Comparison of ENCODE assay signal across 30 mouse cellular contexts in genomic region chr9:108983209-108983608, GRCm38 (mm10). TPM values are rescaled to one million over a fixed set of nuclear protein-coding genes. Genes with fewer than 3 reads are reported as not detected.
DNase-seq lines count a peak whose midpoint lies in the region; ATAC-seq and TF ChIP-seq lines count a peak whose summit lies in the region.
"Had no signal": no experiment of that assay in that cellular context is flagged by ENCODE, and none has a peak within 500 bp of the region (broad histone marks: within the 10 kb centered on the region; RNA-seq: fewer than 3 reads in every experiment).

No protein-coding gene starts in this region.

- ATAC-seq in midbrain, embryonic 11.5 days (ENCODE audit: low FRiP score): no peak
- no peak for ATAC-seq in midbrain, embryonic 15.5 days (replicated peaks)
- peak; percentile 79 for ATAC-seq in liver, embryonic 11.5 days (replicated peaks; ENCODE audit: low FRiP score)
- peak; percentile 78 for ATAC-seq in liver, embryonic 16.5 days (ENCODE audit: low read depth)
- no peak for ATAC-seq in hindbrain, embryonic 11.5 days (ENCODE audit: low FRiP score)
- no peak for ATAC-seq in stomach, postnatal 0 days (ENCODE audit: low FRiP score, low TSS enrichment)
- ATAC-seq: activated CD4-positive, CD25-positive, alpha-beta regulatory T cell, adult 4 months; hindbrain, embryonic 16.5 days; intestine, embryonic 15.5 days had no signal

- peak; percentile 14 for DNase-seq in midbrain, embryonic 11.5 days (ENCODE audit: low spot score, missing footprints)
- no peak for DNase-seq in liver, embryonic 11.5 days (ENCODE audit: low spot score)
- DNase-seq in hindbrain, embryonic 11.5 days (ENCODE audit: low spot score): no peak
- DNase-seq in stomach, postnatal 0 days (ENCODE audit: low spot score): no peak
- no peak for DNase-seq in right cerebral cortex, postnatal 36 days (ENCODE audit: low spot score in 2 of 2)
- DNase-seq: cerebellum, adult 11 months; cerebellum, adult 9-10 months; cerebellum, postnatal 36 days; gastrocnemius, postnatal 10 days; heart, postnatal 14 days; kidney, adult 2 months; kidney, postnatal 36 days; left cerebral cortex, postnatal 4 days; retina, postnatal 1 day; right cerebral cortex, postnatal 14 days; thymus, postnatal 25 days had no signal

- 85% methylated on average over 9 of the region's 9 CpGs for WGBS in midbrain, embryonic 11.5 days
- 84% methylated on average over 9 of the region's 9 CpGs for WGBS in midbrain, embryonic 15.5 days
- WGBS in liver, embryonic 11.5 days: 43% methylated on average over 9 of the region's 9 CpGs
- 25% methylated on average over 9 of the region's 9 CpGs for WGBS in liver, embryonic 16.5 days (ENCODE audit: insufficient replicate concordance)
- 85% methylated on average over 9 of the region's 9 CpGs for WGBS in hindbrain, embryonic 11.5 days
- WGBS in stomach, postnatal 0 days: 75% methylated on average over 9 of the region's 9 CpGs

- no peak overlapping the region for H3K4me3 ChIP-seq in midbrain, embryonic 11.5 days (ENCODE audit: low read depth, low read length)
- no peak overlapping the region for H3K4me3 ChIP-seq in midbrain, embryonic 15.5 days
- H3K4me3 ChIP-seq in liver, embryonic 11.5 days (ENCODE audit: low read depth, low read length): no peak overlapping the region
- no peak overlapping the region for H3K4me3 ChIP-seq in liver, embryonic 16.5 days (ENCODE audit: low read depth, low read length)
- no peak overlapping the region for H3K4me3 ChIP-seq in hindbrain, embryonic 11.5 days (ENCODE audit: low read depth, low read length)
- no peak overlapping the region for H3K4me3 ChIP-seq in stomach, postnatal 0 days (ENCODE audit: low read depth, low read length)
- H3K4me3 ChIP-seq: embryonic facial prominence, embryonic 12.5 days; forebrain, embryonic 12.5 days; heart, embryonic 13.5 days; hindbrain, embryonic 10.5 days; intestine, embryonic 15.5 days; lung, embryonic 15.5 days; midbrain, embryonic 12.5 days; neural tube, embryonic 15.5 days; stomach, embryonic 15.5 days had no signal

- no peaks in the 10 kb centered on the region for H3K4me1 ChIP-seq in midbrain, embryonic 11.5 days (ENCODE audit: control insufficient read depth, insufficient read depth, low read length)
- H3K4me1 ChIP-seq in midbrain, embryonic 15.5 days: no peaks in the 10 kb centered on the region
- peaks cover 17% of the 10 kb centered on the region for H3K4me1 ChIP-seq in liver, embryonic 11.5 days (replicated peaks; ENCODE audit: control insufficient read depth, insufficient read depth, low read length)
- H3K4me1 ChIP-seq in liver, embryonic 16.5 days (ENCODE audit: control insufficient read depth, low read depth, low read length): peaks cover 14% of the 10 kb centered on the region
- H3K4me1 ChIP-seq in hindbrain, embryonic 11.5 days (replicated peaks; ENCODE audit: control insufficient read depth, insufficient read depth, low read length): no peaks in the 10 kb centered on the region
- H3K4me1 ChIP-seq in stomach, postnatal 0 days (replicated peaks; ENCODE audit: control insufficient read depth, insufficient read depth): no peaks in the 10 kb centered on the region

- H3K36me3 ChIP-seq in midbrain, embryonic 11.5 days (ENCODE audit: control insufficient read depth, insufficient read depth, low read length): no peaks in the 10 kb centered on the region
- H3K36me3 ChIP-seq in midbrain, embryonic 15.5 days (replicated peaks): no peaks in the 10 kb centered on the region
- H3K36me3 ChIP-seq in liver, embryonic 11.5 days (ENCODE audit: control insufficient read depth, insufficient read depth, low read length): no peaks in the 10 kb centered on the region
- no peaks in the 10 kb centered on the region for H3K36me3 ChIP-seq in liver, embryonic 16.5 days (ENCODE audit: control insufficient read depth, insufficient read depth)
- no peaks in the 10 kb centered on the region for H3K36me3 ChIP-seq in hindbrain, embryonic 11.5 days (ENCODE audit: control insufficient read depth, insufficient read depth, low read length)
- H3K36me3 ChIP-seq in stomach, postnatal 0 days (ENCODE audit: control insufficient read depth, insufficient read depth, low read length): no peaks in the 10 kb centered on the region
- H3K36me3 ChIP-seq: embryonic facial prominence, embryonic 12.5 days; forebrain, embryonic 12.5 days; heart, embryonic 13.5 days; hindbrain, embryonic 10.5 days; intestine, embryonic 15.5 days; lung, embryonic 15.5 days; midbrain, embryonic 12.5 days; neural tube, embryonic 15.5 days; stomach, embryonic 15.5 days had no signal

- no peak overlapping the region for H3K4me2 ChIP-seq in midbrain, embryonic 11.5 days
- no peak overlapping the region for H3K4me2 ChIP-seq in midbrain, embryonic 15.5 days
- peak overlapping the region; percentile 41 for H3K4me2 ChIP-seq in liver, embryonic 11.5 days
- no peak overlapping the region for H3K4me2 ChIP-seq in liver, embryonic 16.5 days (ENCODE audit: low read depth, low read length)
- H3K4me2 ChIP-seq in hindbrain, embryonic 11.5 days (replicated peaks; ENCODE audit: low read depth, low read length): no peak overlapping the region
- no peak overlapping the region for H3K4me2 ChIP-seq in stomach, postnatal 0 days (replicated peaks; ENCODE audit: low read depth)
- H3K4me2 ChIP-seq: embryonic facial prominence, embryonic 12.5 days; forebrain, embryonic 12.5 days; heart, embryonic 13.5 days; intestine, embryonic 15.5 days; lung, embryonic 15.5 days; midbrain, embryonic 12.5 days; neural tube, embryonic 15.5 days; stomach, embryonic 15.5 days had no signal

- TF ChIP-seq CTCF in stomach, postnatal 0 days (IDR thresholded peaks at IDR 0.05; ENCODE audit: low read depth): no peak

- H3K9me3 ChIP-seq in midbrain, embryonic 11.5 days (ENCODE audit: control insufficient read depth, low read length): no peaks in the 10 kb centered on the region
- no peaks in the 10 kb centered on the region for H3K9me3 ChIP-seq in midbrain, embryonic 15.5 days
- no peaks in the 10 kb centered on the region for H3K9me3 ChIP-seq in liver, embryonic 11.5 days (ENCODE audit: control insufficient read depth, low read length)
- no peaks in the 10 kb centered on the region for H3K9me3 ChIP-seq in liver, embryonic 16.5 days (replicated peaks; ENCODE audit: control insufficient read depth, low read length)
- H3K9me3 ChIP-seq in hindbrain, embryonic 11.5 days (ENCODE audit: control insufficient read depth, low read length): no peaks in the 10 kb centered on the region
- no peaks in the 10 kb centered on the region for H3K9me3 ChIP-seq in stomach, postnatal 0 days (ENCODE audit: control insufficient read depth, low read length)
- H3K9me3 ChIP-seq: embryonic facial prominence, embryonic 12.5 days; forebrain, embryonic 12.5 days; heart, embryonic 13.5 days; hindbrain, embryonic 10.5 days; intestine, embryonic 15.5 days; lung, embryonic 15.5 days; midbrain, embryonic 12.5 days; neural tube, embryonic 15.5 days; stomach, embryonic 15.5 days had no signal

- TF ChIP-seq EP300 in stomach, postnatal 0 days (optimal IDR thresholded peaks at IDR 0.05): no peak

- H3K9ac ChIP-seq in midbrain, embryonic 11.5 days (ENCODE audit: low read length): no peak overlapping the region
- no peak overlapping the region for H3K9ac ChIP-seq in midbrain, embryonic 15.5 days
- H3K9ac ChIP-seq in liver, embryonic 11.5 days (ENCODE audit: low read depth, low read length): no peak overlapping the region
- H3K9ac ChIP-seq in liver, embryonic 16.5 days (ENCODE audit: low read depth, low read length): no peak overlapping the region
- H3K9ac ChIP-seq in hindbrain, embryonic 11.5 days (ENCODE audit: low read depth, low read length): no peak overlapping the region
- H3K9ac ChIP-seq in stomach, postnatal 0 days (ENCODE audit: low read length): no peak overlapping the region
- H3K9ac ChIP-seq: embryonic facial prominence, embryonic 12.5 days; forebrain, embryonic 12.5 days; heart, embryonic 13.5 days; intestine, embryonic 15.5 days; lung, embryonic 15.5 days; midbrain, embryonic 12.5 days; neural tube, embryonic 15.5 days; stomach, embryonic 15.5 days had no signal

- no peak overlapping the region for H3K27ac ChIP-seq in midbrain, embryonic 11.5 days (ENCODE audit: low read depth, low read length)
- no peak overlapping the region for H3K27ac ChIP-seq in midbrain, embryonic 15.5 days
- H3K27ac ChIP-seq in liver, embryonic 11.5 days (ENCODE audit: low read depth, low read length): no peak overlapping the region
- H3K27ac ChIP-seq in liver, embryonic 16.5 days (ENCODE audit: low read length): no peak overlapping the region
- H3K27ac ChIP-seq in hindbrain, embryonic 11.5 days (ENCODE audit: low read depth, low read length): no peak overlapping the region
- H3K27ac ChIP-seq in stomach, postnatal 0 days (replicated peaks): no peak overlapping the region
- H3K27ac ChIP-seq: embryonic facial prominence, embryonic 12.5 days; forebrain, embryonic 12.5 days; heart, embryonic 13.5 days; hindbrain, embryonic 10.5 days; intestine, embryonic 15.5 days; lung, embryonic 15.5 days; midbrain, embryonic 12.5 days; neural tube, embryonic 15.5 days; stomach, embryonic 15.5 days had no signal

- no peaks in the 10 kb centered on the region; the same call in 1 of the 2 replicates for H3K27me3 ChIP-seq in midbrain, embryonic 11.5 days (ENCODE audit: control insufficient read depth, insufficient read depth, low read length)
- no peaks in the 10 kb centered on the region for H3K27me3 ChIP-seq in midbrain, embryonic 15.5 days (replicated peaks)
- H3K27me3 ChIP-seq in liver, embryonic 11.5 days (replicated peaks; ENCODE audit: control insufficient read depth, insufficient read depth, low read length): no peaks in the 10 kb centered on the region
- no peaks in the 10 kb centered on the region for H3K27me3 ChIP-seq in liver, embryonic 16.5 days (ENCODE audit: control insufficient read depth, insufficient read depth, low read depth, low read length)
- no peaks in the 10 kb centered on the region for H3K27me3 ChIP-seq in hindbrain, embryonic 11.5 days (ENCODE audit: control insufficient read depth, insufficient read depth, low read length)
- H3K27me3 ChIP-seq in stomach, postnatal 0 days (ENCODE audit: control insufficient read depth, insufficient read depth, low read length): no peaks in the 10 kb centered on the region
- H3K27me3 ChIP-seq: embryonic facial prominence, embryonic 12.5 days; forebrain, embryonic 12.5 days; heart, embryonic 13.5 days; intestine, embryonic 15.5 days; lung, embryonic 15.5 days; midbrain, embryonic 12.5 days; neural tube, embryonic 15.5 days; stomach, embryonic 15.5 days had no signal

RNA-seq across cellular contexts. Expression of gene Ucn2, which starts 2.6 kb away (rescaled TPM):
- 0.15 TPM in 1 of 2 replicates, not detected in the other for polyA plus RNA-seq in midbrain, embryonic 11.5 days (2014; fragmentation: Nextera tagmentation; extraction: Ambion mirVana)
- polyA plus RNA-seq in midbrain, embryonic 15.5 days (2015; fragmentation: Nextera tagmentation; extraction: Ambion mirVana): not detected in 2 replicates
- polyA plus RNA-seq in liver, embryonic 11.5 days (2014; fragmentation: Nextera tagmentation; extraction: Ambion mirVana): not detected in 2 replicates
- not detected in 2 replicates for polyA plus RNA-seq in liver, embryonic 16.5 days (2015; fragmentation: Nextera tagmentation; extraction: Ambion mirVana)
- not detected in 2 replicates for polyA plus RNA-seq in hindbrain, embryonic 11.5 days (2014; fragmentation: Nextera tagmentation; extraction: Ambion mirVana)
- not detected in 2 replicates for polyA plus RNA-seq in stomach, postnatal 0 days (2015; fragmentation: Nextera tagmentation; extraction: Ambion mirVana)
- polyA plus RNA-seq: activated CD4-positive, CD25-positive, alpha-beta regulatory T cell, adult 4 months; forebrain, embryonic 12.5 days; heart, embryonic 13.5 days; hindbrain, embryonic 10.5 days; hindbrain, embryonic 16.5 days; intestine, embryonic 15.5 days; kidney, embryonic 16.5 days; lung, embryonic 15.5 days; midbrain, embryonic 12.5 days; neural tube, embryonic 15.5 days had no signal

RNA-seq across cellular contexts. Expression of gene Pfkfb4, which starts 8.4 kb away (rescaled TPM):
- polyA plus RNA-seq in midbrain, embryonic 11.5 days (2014; fragmentation: Nextera tagmentation; extraction: Ambion mirVana): 7.7 and 10.5 TPM in 2 replicates
- polyA plus RNA-seq in midbrain, embryonic 15.5 days (2015; fragmentation: Nextera tagmentation; extraction: Ambion mirVana): 33.7 and 36.7 TPM in 2 replicates
- 7.4 and 9.1 TPM in 2 replicates for polyA plus RNA-seq in liver, embryonic 11.5 days (2014; fragmentation: Nextera tagmentation; extraction: Ambion mirVana)
- 4.0 and 4.4 TPM in 2 replicates for polyA plus RNA-seq in liver, embryonic 16.5 days (2015; fragmentation: Nextera tagmentation; extraction: Ambion mirVana)
- polyA plus RNA-seq in hindbrain, embryonic 11.5 days (2014; fragmentation: Nextera tagmentation; extraction: Ambion mirVana): 10.9 and 12.8 TPM in 2 replicates
- 10.3 and 12.1 TPM in 2 replicates for polyA plus RNA-seq in stomach, postnatal 0 days (2015; fragmentation: Nextera tagmentation; extraction: Ambion mirVana)

RNA-seq across cellular contexts. Expression of gene Col7a1, which starts 29.8 kb away (rescaled TPM):
- polyA plus RNA-seq in midbrain, embryonic 11.5 days (2014; fragmentation: Nextera tagmentation; extraction: Ambion mirVana): 1.1 and 2.2 TPM in 2 replicates
- 2.5 and 2.7 TPM in 2 replicates for polyA plus RNA-seq in midbrain, embryonic 15.5 days (2015; fragmentation: Nextera tagmentation; extraction: Ambion mirVana)
- polyA plus RNA-seq in liver, embryonic 11.5 days (2014; fragmentation: Nextera tagmentation; extraction: Ambion mirVana): 0.16 and 0.69 TPM in 2 replicates
- 0.19 and 0.46 TPM in 2 replicates for polyA plus RNA-seq in liver, embryonic 16.5 days (2015; fragmentation: Nextera tagmentation; extraction: Ambion mirVana)
- 1.2 and 2.6 TPM in 2 replicates for polyA plus RNA-seq in hindbrain, embryonic 11.5 days (2014; fragmentation: Nextera tagmentation; extraction: Ambion mirVana)
- polyA plus RNA-seq in stomach, postnatal 0 days (2015; fragmentation: Nextera tagmentation; extraction: Ambion mirVana): 6.2 and 9.6 TPM in 2 replicates
- polyA plus RNA-seq: activated CD4-positive, CD25-positive, alpha-beta regulatory T cell, adult 4 months had no signal

RNA-seq across cellular contexts. Expression of gene Uqcrc1, which starts 46.8 kb away (rescaled TPM):
- polyA plus RNA-seq in midbrain, embryonic 11.5 days (2014; fragmentation: Nextera tagmentation; extraction: Ambion mirVana): 378 and 408 TPM in 2 replicates
- 443 and 465 TPM in 2 replicates for polyA plus RNA-seq in midbrain, embryonic 15.5 days (2015; fragmentation: Nextera tagmentation; extraction: Ambion mirVana)
- polyA plus RNA-seq in liver, embryonic 11.5 days (2014; fragmentation: Nextera tagmentation; extraction: Ambion mirVana): 547 and 583 TPM in 2 replicates
- 299 and 310 TPM in 2 replicates for polyA plus RNA-seq in liver, embryonic 16.5 days (2015; fragmentation: Nextera tagmentation; extraction: Ambion mirVana)
- polyA plus RNA-seq in hindbrain, embryonic 11.5 days (2014; fragmentation: Nextera tagmentation; extraction: Ambion mirVana): 354 and 388 TPM in 2 replicates
- polyA plus RNA-seq in stomach, postnatal 0 days (2015; fragmentation: Nextera tagmentation; extraction: Ambion mirVana): 476 and 497 TPM in 2 replicates

RNA-seq across cellular contexts. Expression of gene Shisa5, which starts 55.2 kb away (rescaled TPM):
- polyA plus RNA-seq in midbrain, embryonic 11.5 days (2014; fragmentation: Nextera tagmentation; extraction: Ambion mirVana): 27.1 and 29.9 TPM in 2 replicates
- 66.0 and 68.4 TPM in 2 replicates for polyA plus RNA-seq in midbrain, embryonic 15.5 days (2015; fragmentation: Nextera tagmentation; extraction: Ambion mirVana)
- polyA plus RNA-seq in liver, embryonic 11.5 days (2014; fragmentation: Nextera tagmentation; extraction: Ambion mirVana): 33.7 and 34.3 TPM in 2 replicates
- 20.9 and 23.2 TPM in 2 replicates for polyA plus RNA-seq in liver, embryonic 16.5 days (2015; fragmentation: Nextera tagmentation; extraction: Ambion mirVana)
- polyA plus RNA-seq in hindbrain, embryonic 11.5 days (2014; fragmentation: Nextera tagmentation; extraction: Ambion mirVana): 33.4 and 34.1 TPM in 2 replicates
- 168 and 181 TPM in 2 replicates for polyA plus RNA-seq in stomach, postnatal 0 days (2015; fragmentation: Nextera tagmentation; extraction: Ambion mirVana)

Comparison
In these comparisons a context has a peak if more than half of its experiments do, and no peak if none do; other contexts are left out.
1. ATAC-seq: peak in liver, embryonic 11.5 days (single experiment) and liver, embryonic 16.5 days (single experiment); none in midbrain, embryonic 11.5 days (single experiment), midbrain, embryonic 15.5 days (single experiment), hindbrain, embryonic 11.5 days (single experiment) and stomach, postnatal 0 days (single experiment).